Mouse (Mus musculus): ENCODE measurements around the gene Thsd4. TPM values are rescaled to one million over a fixed set of nuclear protein-coding genes. Genes with fewer than 3 reads are reported as not detected.

Thsd4 gene
- polyA plus RNA-seq, 1 experiment, result 0.97 TPM

GRCm38 (mm10) chr9:60311594-60312128, 210.2 kb downstream of the Thsd4 start:
- Histone ChIP-seq H3K4me3 (replicated peaks; ENCODE audit: control insufficient read depth, low read depth, low read length) (no peak overlapping the region), H3K4me1 (ENCODE audit: control insufficient read depth, insufficient read depth, low read length) (no peaks in the 10 kb centered on the region), H3K27ac (ENCODE audit: control insufficient read depth, insufficient read depth, low read depth, low read length, poor library complexity) (no peak overlapping the region)
- 75% methylated on average over 10 of the region's 10 CpGs for WGBS
- TF ChIP-seq POLR2A (IDR thresholded peaks at IDR 0.05; ENCODE audit: borderline replicate concordance, control insufficient read depth, low read depth, low read length) (no peak), CTCF (IDR thresholded peaks at IDR 0.05; ENCODE audit: control insufficient read depth, insufficient read depth, low read length) (no peak)

GRCm38 (mm10) chr9:60310741-60311317, 211.0 kb downstream of the Thsd4 start:
- TF ChIP-seq POLR2A (IDR thresholded peaks at IDR 0.05; ENCODE audit: borderline replicate concordance, control insufficient read depth, low read depth, low read length) (no peak), CTCF (IDR thresholded peaks at IDR 0.05; ENCODE audit: control insufficient read depth, insufficient read depth, low read length) (no peak)
- Histone ChIP-seq H3K27ac (ENCODE audit: control insufficient read depth, insufficient read depth, low read depth, low read length, poor library complexity) (no peak overlapping the region), H3K4me3 (replicated peaks; ENCODE audit: control insufficient read depth, low read depth, low read length) (no peak overlapping the region), H3K4me1 (ENCODE audit: control insufficient read depth, insufficient read depth, low read length) (no peaks in the 10 kb centered on the region)
- 86% methylated on average over 8 of the region's 8 CpGs for WGBS

- Histone ChIP-seq H3K4me3 (replicated peaks; ENCODE audit: control insufficient read depth, low read depth, low read length) (no peak overlapping the region), H3K4me1 (ENCODE audit: control insufficient read depth, insufficient read depth, low read length) (no peaks in the 10 kb centered on the region), H3K27ac (ENCODE audit: control insufficient read depth, insufficient read depth, low read depth, low read length, poor library complexity) (no peak overlapping the region)
- TF ChIP-seq POLR2A (IDR thresholded peaks at IDR 0.05; ENCODE audit: borderline replicate concordance, control insufficient read depth, low read depth, low read length) (no peak), CTCF (IDR thresholded peaks at IDR 0.05; ENCODE audit: control insufficient read depth, insufficient read depth, low read length) (no peak)
- 85% methylated on average over 16 of the region's 16 CpGs for WGBS
Observed at GRCm38 (mm10) chr9:60309786-60310711, 211.8 kb downstream of the Thsd4 start.

GRCm38 (mm10) chr9:60308182-60308581, 213.7 kb downstream of the Thsd4 start:
- WGBS, result 80% methylated on average over 4 of the region's 4 CpGs
- Histone ChIP-seq H3K4me3 (replicated peaks; ENCODE audit: control insufficient read depth, low read depth, low read length) (no peak overlapping the region), H3K27ac (ENCODE audit: control insufficient read depth, insufficient read depth, low read depth, low read length, poor library complexity) (no peak overlapping the region), H3K4me1 (ENCODE audit: control insufficient read depth, insufficient read depth, low read length) (no peaks in the 10 kb centered on the region)
- TF ChIP-seq CTCF (IDR thresholded peaks at IDR 0.05; ENCODE audit: control insufficient read depth, insufficient read depth, low read length) (no peak), POLR2A (IDR thresholded peaks at IDR 0.05; ENCODE audit: borderline replicate concordance, control insufficient read depth, low read depth, low read length) (no peak)

GRCm38 (mm10) chr9:60307469-60307868, 214.4 kb downstream of the Thsd4 start:
- H3K4me3 ChIP-seq (replicated peaks; ENCODE audit: control insufficient read depth, low read depth, low read length), result no peak overlapping the region
- no peaks in the 10 kb centered on the region for H3K4me1 ChIP-seq (ENCODE audit: control insufficient read depth, insufficient read depth, low read length)
- TF ChIP-seq POLR2A (IDR thresholded peaks at IDR 0.05; ENCODE audit: borderline replicate concordance, control insufficient read depth, low read depth, low read length) (no peak), CTCF (IDR thresholded peaks at IDR 0.05; ENCODE audit: control insufficient read depth, insufficient read depth, low read length) (no peak)
- H3K27ac ChIP-seq (ENCODE audit: control insufficient read depth, insufficient read depth, low read depth, low read length, poor library complexity), result no peak overlapping the region
- WGBS, result 83% methylated on average over 5 of the region's 5 CpGs

- Histone ChIP-seq H3K27ac (ENCODE audit: control insufficient read depth, insufficient read depth, low read depth, low read length, poor library complexity) (no peak overlapping the region), H3K4me1 (ENCODE audit: control insufficient read depth, insufficient read depth, low read length) (no peaks in the 10 kb centered on the region), H3K4me3 (replicated peaks; ENCODE audit: control insufficient read depth, low read depth, low read length) (no peak overlapping the region)
- WGBS, result 82% methylated on average over 4 of the region's 4 CpGs
- TF ChIP-seq POLR2A (IDR thresholded peaks at IDR 0.05; ENCODE audit: borderline replicate concordance, control insufficient read depth, low read depth, low read length) (no peak), CTCF (IDR thresholded peaks at IDR 0.05; ENCODE audit: control insufficient read depth, insufficient read depth, low read length) (no peak)
Observed at GRCm38 (mm10) chr9:60306241-60306640, 215.6 kb downstream of the Thsd4 start.

- 82% methylated on average over 2 of the region's 2 CpGs for WGBS
- Histone ChIP-seq H3K4me3 (replicated peaks; ENCODE audit: control insufficient read depth, low read depth, low read length) (no peak overlapping the region), H3K4me1 (ENCODE audit: control insufficient read depth, insufficient read depth, low read length) (no peaks in the 10 kb centered on the region), H3K27ac (ENCODE audit: control insufficient read depth, insufficient read depth, low read depth, low read length, poor library complexity) (no peak overlapping the region)
- TF ChIP-seq POLR2A (IDR thresholded peaks at IDR 0.05; ENCODE audit: borderline replicate concordance, control insufficient read depth, low read depth, low read length), result no peak
- TF ChIP-seq CTCF (IDR thresholded peaks at IDR 0.05; ENCODE audit: control insufficient read depth, insufficient read depth, low read length), result no peak
Observed at GRCm38 (mm10) chr9:60305204-60305840, 216.5 kb downstream of the Thsd4 start.

GRCm38 (mm10) chr9:60296276-60296675, 225.6 kb downstream of the Thsd4 start:
- no peak for TF ChIP-seq CTCF (IDR thresholded peaks at IDR 0.05; ENCODE audit: control insufficient read depth, insufficient read depth, low read length)
- TF ChIP-seq POLR2A (IDR thresholded peaks at IDR 0.05; ENCODE audit: borderline replicate concordance, control insufficient read depth, low read depth, low read length), result no peak
- H3K4me1 ChIP-seq (ENCODE audit: control insufficient read depth, insufficient read depth, low read length), result no peaks in the 10 kb centered on the region
- no peak overlapping the region for H3K27ac ChIP-seq (ENCODE audit: control insufficient read depth, insufficient read depth, low read depth, low read length, poor library complexity)
- no peak overlapping the region for H3K4me3 ChIP-seq (replicated peaks; ENCODE audit: control insufficient read depth, low read depth, low read length)
- 77% methylated on average over 2 of the region's 2 CpGs for WGBS
